Mouse (Mus musculus): ENCODE results near the gene Slc25a23. TPM values are rescaled to one million over a fixed set of nuclear protein-coding genes. Genes with fewer than 3 reads are reported as not detected.

Slc25a23 gene
- total and polyA plus RNA-seq, 3 experiments: 3.3 to 44.5 (median 16.7) TPM

GRCm38 (mm10) chr17:57094222-57094621, 34.6 kb upstream of the Slc25a23 start:
- ATAC-seq (ENCODE audit: extremely low read depth, insufficient number of reproducible peaks, low FRiP score, poor library complexity, severe bottlenecking): peak; percentile 79

GRCm38 (mm10) chr17:57087049-57087832, 27.6 kb upstream of the Slc25a23 start, which contains the start of gene Tubb4a:
Tubb4a (minus strand) TSS chr17:57087782.
- DNase-seq (ENCODE audit: low spot score) (no peak), ATAC-seq (ENCODE audit: extremely low read depth, insufficient number of reproducible peaks, low FRiP score, poor library complexity, severe bottlenecking) (no peak)
- TF ChIP-seq TAL1 (conservative IDR thresholded peaks at IDR 0.05; ENCODE audit: low read depth, low read length): no peak
- no peak for TF ChIP-seq GATA1 (IDR thresholded peaks at IDR 0.05; ENCODE audit: borderline replicate concordance, low read length)
- TF ChIP-seq CTCF (IDR thresholded peaks at IDR 0.05; ENCODE audit: low read depth, low read length): no peak
- no peak for TF ChIP-seq GATA2 (IDR thresholded peaks at IDR 0.05; ENCODE audit: borderline replicate concordance, low read depth, low read length)
- TF ChIP-seq POLR2AphosphoS5 (IDR thresholded peaks at IDR 0.05; ENCODE audit: insufficient replicate concordance, low read depth, low read length): no peak
- peaks cover 13% of the 10 kb centered on the region for H3K4me1 ChIP-seq (ENCODE audit: insufficient read depth, low read depth, low read length)
- no peaks in the 10 kb centered on the region for H3K36me3 ChIP-seq (replicated peaks)
- peaks cover 57% of the 10 kb centered on the region for H3K27me3 ChIP-seq (ENCODE audit: insufficient read depth, low read length)
- H3K9me3 ChIP-seq (replicated peaks): no peaks in the 10 kb centered on the region
- H3K4me3 ChIP-seq (ENCODE audit: low read depth, low read length): no peak within 1 kb of the TSS

More at GRCm38 (mm10) chr17:57094222-57094621, 34.6 kb upstream of the Slc25a23 start:
- H3K9me3 ChIP-seq (replicated peaks): no peaks in the 10 kb centered on the region
- peaks cover 19% of the 10 kb centered on the region for H3K36me3 ChIP-seq (replicated peaks)
- no peak overlapping the region for H3K4me3 ChIP-seq (ENCODE audit: low read depth, low read length)
- H3K27me3 ChIP-seq (ENCODE audit: insufficient read depth, low read length): peaks cover 17% of the 10 kb centered on the region
- no peak for DNase-seq (ENCODE audit: low spot score)
- TF ChIP-seq TAL1 (conservative IDR thresholded peaks at IDR 0.05; ENCODE audit: low read depth, low read length) (peak; percentile 38), CTCF (IDR thresholded peaks at IDR 0.05; ENCODE audit: low read depth, low read length) (no peak)
- H3K4me1 ChIP-seq (ENCODE audit: insufficient read depth, low read depth, low read length): peaks cover 48% of the 10 kb centered on the region

GRCm38 (mm10) chr17:57085970-57086757, 26.5 kb upstream of the Slc25a23 start:
- no peak for TF ChIP-seq GATA1 (IDR thresholded peaks at IDR 0.05; ENCODE audit: borderline replicate concordance, low read length)
- TF ChIP-seq GATA2 (IDR thresholded peaks at IDR 0.05; ENCODE audit: borderline replicate concordance, low read depth, low read length): no peak
- TF ChIP-seq TAL1 (conservative IDR thresholded peaks at IDR 0.05; ENCODE audit: low read depth, low read length): no peak

GRCm38 (mm10) chr17:57082481-57082880, 22.8 kb upstream of the Slc25a23 start:
- TF ChIP-seq GATA2 (IDR thresholded peaks at IDR 0.05; ENCODE audit: borderline replicate concordance, low read depth, low read length) (no peak), TAL1 (conservative IDR thresholded peaks at IDR 0.05; ENCODE audit: low read depth, low read length) (no peak), POLR2AphosphoS5 (IDR thresholded peaks at IDR 0.05; ENCODE audit: insufficient replicate concordance, low read depth, low read length) (no peak), GATA1 (IDR thresholded peaks at IDR 0.05; ENCODE audit: borderline replicate concordance, low read length) (no peak), CTCF (IDR thresholded peaks at IDR 0.05; ENCODE audit: low read depth, low read length) (no peak)
- peaks cover 12% of the 10 kb centered on the region for H3K36me3 ChIP-seq (replicated peaks)
- H3K27me3 ChIP-seq (ENCODE audit: insufficient read depth, low read length): peaks cover 39% of the 10 kb centered on the region
- no peaks in the 10 kb centered on the region for H3K9me3 ChIP-seq (replicated peaks)
- H3K4me1 ChIP-seq (ENCODE audit: insufficient read depth, low read depth, low read length): peaks cover 47% of the 10 kb centered on the region
- H3K4me3 ChIP-seq (ENCODE audit: low read depth, low read length): no peak overlapping the region
- DNase-seq (ENCODE audit: low spot score) (no peak), ATAC-seq (ENCODE audit: extremely low read depth, insufficient number of reproducible peaks, low FRiP score, poor library complexity, severe bottlenecking) (no peak)

More at GRCm38 (mm10) chr17:57085970-57086757, 26.5 kb upstream of the Slc25a23 start:
- no peak for DNase-seq (ENCODE audit: low spot score)
- H3K27me3 ChIP-seq (ENCODE audit: insufficient read depth, low read length): peaks cover 57% of the 10 kb centered on the region
- no peaks in the 10 kb centered on the region for H3K9me3 ChIP-seq (replicated peaks)
- ATAC-seq (ENCODE audit: extremely low read depth, insufficient number of reproducible peaks, low FRiP score, poor library complexity, severe bottlenecking): no peak
- H3K4me1 ChIP-seq (ENCODE audit: insufficient read depth, low read depth, low read length): peaks cover 14% of the 10 kb centered on the region
- H3K4me3 ChIP-seq (ENCODE audit: low read depth, low read length): no peak overlapping the region
- H3K36me3 ChIP-seq (replicated peaks): peaks cover 6% of the 10 kb centered on the region

- Histone ChIP-seq H3K27me3 (ENCODE audit: insufficient read depth, low read length) (peaks cover 38% of the 10 kb centered on the region), H3K4me1 (ENCODE audit: insufficient read depth, low read depth, low read length) (peaks cover 53% of the 10 kb centered on the region), H3K36me3 (replicated peaks) (peaks cover 17% of the 10 kb centered on the region), H3K4me3 (ENCODE audit: low read depth, low read length) (no peak overlapping the region), H3K9me3 (replicated peaks) (no peaks in the 10 kb centered on the region)
- no peak for TF ChIP-seq GATA2 (IDR thresholded peaks at IDR 0.05; ENCODE audit: borderline replicate concordance, low read depth, low read length)
- no peak for TF ChIP-seq GATA1 (IDR thresholded peaks at IDR 0.05; ENCODE audit: borderline replicate concordance, low read length)
- no peak for TF ChIP-seq CTCF (IDR thresholded peaks at IDR 0.05; ENCODE audit: low read depth, low read length)
- TF ChIP-seq POLR2AphosphoS5 (IDR thresholded peaks at IDR 0.05; ENCODE audit: insufficient replicate concordance, low read depth, low read length): no peak
- TF ChIP-seq TAL1 (conservative IDR thresholded peaks at IDR 0.05; ENCODE audit: low read depth, low read length): no peak
- ATAC-seq (ENCODE audit: extremely low read depth, insufficient number of reproducible peaks, low FRiP score, poor library complexity, severe bottlenecking) (no peak), DNase-seq (ENCODE audit: low spot score) (no peak)
Observed at GRCm38 (mm10) chr17:57081234-57081842, 21.7 kb upstream of the Slc25a23 start.

GRCm38 (mm10) chr17:57079919-57080318, 20.3 kb upstream of the Slc25a23 start:
- Histone ChIP-seq H3K4me1 (ENCODE audit: insufficient read depth, low read depth, low read length) (peaks cover 51% of the 10 kb centered on the region), H3K36me3 (replicated peaks) (peaks cover 23% of the 10 kb centered on the region), H3K9me3 (replicated peaks) (no peaks in the 10 kb centered on the region), H3K27me3 (ENCODE audit: insufficient read depth, low read length) (peaks cover 38% of the 10 kb centered on the region), H3K4me3 (ENCODE audit: low read depth, low read length) (no peak overlapping the region)
- ATAC-seq (ENCODE audit: extremely low read depth, insufficient number of reproducible peaks, low FRiP score, poor library complexity, severe bottlenecking) (no peak), DNase-seq (ENCODE audit: low spot score) (no peak)
- TF ChIP-seq GATA2 (IDR thresholded peaks at IDR 0.05; ENCODE audit: borderline replicate concordance, low read depth, low read length) (no peak), GATA1 (IDR thresholded peaks at IDR 0.05; ENCODE audit: borderline replicate concordance, low read length) (no peak), CTCF (IDR thresholded peaks at IDR 0.05; ENCODE audit: low read depth, low read length) (no peak), POLR2AphosphoS5 (IDR thresholded peaks at IDR 0.05; ENCODE audit: insufficient replicate concordance, low read depth, low read length) (no peak), TAL1 (conservative IDR thresholded peaks at IDR 0.05; ENCODE audit: low read depth, low read length) (no peak)
